ENCODE assay signal across 26 mouse cellular contexts in genomic region chr6:98800040-98800439, GRCm38 (mm10).
DNase-seq lines count a peak whose midpoint lies in the region; ATAC-seq and TF ChIP-seq lines count a peak whose summit lies in the region.
"Had no signal": no experiment of that assay in that cellular context is flagged by ENCODE, and none has a peak within 500 bp of the region (broad histone marks: within the 10 kb centered on the region; RNA-seq: fewer than 3 reads in every experiment).

No protein-coding gene starts in this region.

- H3K27me3 ChIP-seq in kidney, postnatal 0 days (ENCODE audit: insufficient read depth, low read length), result no peaks in the 10 kb centered on the region
- H3K27me3 ChIP-seq in limb, embryonic 12.5 days, result no peaks in the 10 kb centered on the region
- H3K27me3 ChIP-seq: embryonic facial prominence, embryonic 13.5 days; heart, embryonic 13.5 days; liver, embryonic 13.5 days; midbrain, embryonic 13.5 days had no signal

- no peak overlapping the region for H3K4me3 ChIP-seq in kidney, postnatal 0 days (replicated peaks; ENCODE audit: low read depth, low read length)
- H3K4me3 ChIP-seq in limb, embryonic 12.5 days (replicated peaks), result no peak overlapping the region
- H3K4me3 ChIP-seq: embryonic facial prominence, embryonic 13.5 days; erythroblast, embryonic 14.5 days; forebrain, embryonic 12.5 days; heart, adult 2 months; heart, embryonic 13.5 days; liver, embryonic 13.5 days; midbrain, embryonic 13.5 days had no signal

- intact Hi-C loops in heart, postnatal 36 days (cut with DNase I), result no loop called here

- H3K36me3 ChIP-seq in kidney, postnatal 0 days (ENCODE audit: insufficient read depth, low read length), result no peaks in the 10 kb centered on the region
- no peaks in the 10 kb centered on the region for H3K36me3 ChIP-seq in limb, embryonic 12.5 days
- H3K36me3 ChIP-seq: embryonic facial prominence, embryonic 13.5 days; forebrain, embryonic 12.5 days; heart, embryonic 13.5 days; liver, embryonic 13.5 days; midbrain, embryonic 13.5 days had no signal

- no peak for ATAC-seq in kidney, postnatal 0 days (replicated peaks; ENCODE audit: low FRiP score, low read depth)
- ATAC-seq in limb, embryonic 12.5 days (ENCODE audit: insufficient number of reproducible peaks, insufficient read depth, low FRiP score, low TSS enrichment, low read depth), result no peak
- ATAC-seq: inflammation-experienced regulatory T-cells, adult 6 months; midbrain, embryonic 13.5 days had no signal

- H3K9me3 ChIP-seq in kidney, postnatal 0 days (replicated peaks; ENCODE audit: low read length), result no peaks in the 10 kb centered on the region
- no peaks in the 10 kb centered on the region for H3K9me3 ChIP-seq in limb, embryonic 12.5 days
- H3K9me3 ChIP-seq: embryonic facial prominence, embryonic 13.5 days; forebrain, embryonic 12.5 days; heart, embryonic 13.5 days; liver, embryonic 13.5 days; midbrain, embryonic 13.5 days had no signal

- no peak overlapping the region for H3K9ac ChIP-seq in kidney, postnatal 0 days (ENCODE audit: low read depth, low read length)
- H3K9ac ChIP-seq in limb, embryonic 12.5 days (replicated peaks), result no peak overlapping the region
- H3K9ac ChIP-seq: embryonic facial prominence, embryonic 13.5 days; forebrain, embryonic 12.5 days; heart, embryonic 13.5 days; hindbrain, embryonic 14.5 days; liver, embryonic 13.5 days; midbrain, embryonic 13.5 days had no signal

- no peak overlapping the region for H3K4me2 ChIP-seq in kidney, postnatal 0 days (ENCODE audit: low read length)
- H3K4me2 ChIP-seq in limb, embryonic 12.5 days, result no peak overlapping the region
- H3K4me2 ChIP-seq: embryonic facial prominence, embryonic 13.5 days; forebrain, embryonic 12.5 days; heart, embryonic 13.5 days; hindbrain, embryonic 14.5 days; liver, embryonic 13.5 days; midbrain, embryonic 13.5 days had no signal

- no peak for TF ChIP-seq CTCF in kidney, postnatal 0 days (IDR thresholded peaks at IDR 0.05; ENCODE audit: low read depth)

- H3K4me1 ChIP-seq in kidney, postnatal 0 days (replicated peaks; ENCODE audit: insufficient read depth, low read length), result no peaks in the 10 kb centered on the region
- peaks cover 22% of the 10 kb centered on the region for H3K4me1 ChIP-seq in limb, embryonic 12.5 days (replicated peaks)
- H3K4me1 ChIP-seq: forebrain, embryonic 12.5 days; liver, embryonic 13.5 days had no signal

- WGBS in kidney, postnatal 0 days, result 38% methylated on average over 8 of the region's 8 CpGs
- 17% methylated on average over 8 of the region's 8 CpGs for WGBS in limb, embryonic 12.5 days

- peak; percentile 30 for DNase-seq in embryo, embryonic 10.5 days (ENCODE audit: low spot score)
- DNase-seq in embryo, embryonic 9.5 days (ENCODE audit: extremely low spot score), result no peak
- peak; percentile 37 for DNase-seq in kidney, postnatal 0 days (ENCODE audit: low spot score)
- no peak for DNase-seq in kidney, postnatal 36 days
- no peak for DNase-seq in adrenal gland, postnatal 36 days
- DNase-seq in heart, postnatal 36 days, result no peak
- DNase-seq in thymus, postnatal 14 days, result no peak
- DNase-seq: adrenal gland, adult 2 months; cerebellum, adult 2 months; cerebellum, postnatal 36 days; gastrocnemius, postnatal 36 days; heart, adult 2 months; heart, postnatal 14 days; kidney, adult 8-10 months; liver, embryonic 13.5 days; lung, adult 2 months; lung, postnatal 14 days; thymus, adult 2 months had no signal

- H3K27ac ChIP-seq in kidney, postnatal 0 days, result no peak overlapping the region
- peak overlapping the region; percentile 37; the same call in 1 of the 2 replicates for H3K27ac ChIP-seq in limb, embryonic 12.5 days
- H3K27ac ChIP-seq: embryonic facial prominence, embryonic 13.5 days; forebrain, embryonic 12.5 days; heart, adult 2 months; heart, embryonic 13.5 days; hindbrain, embryonic 14.5 days; liver, embryonic 13.5 days; midbrain, embryonic 13.5 days had no signal

Comparison
In these comparisons a context has a peak if more than half of its experiments do, and no peak if none do; other contexts are left out.
1. DNase-seq: peak in embryo, embryonic 10.5 days (single experiment) and kidney, postnatal 0 days (single experiment); none in embryo, embryonic 9.5 days (single experiment), kidney, postnatal 36 days (0 of 2), adrenal gland, postnatal 36 days (0 of 2), heart, postnatal 36 days (0 of 2) and thymus, postnatal 14 days (single experiment).